Mouse (Mus musculus) layer of hippocampus, adult 2 months (tissue): ENCODE measurements at regions not wholly inside any gene's neighbourhood (a gene's known extent, or its start where the extent isn't known, plus 50 kb on each side); places are given as distances from the start of the nearest gene placed in this dataset.
A peak's percentile ranks its signal among the peaks of the same experiment; 100 is the strongest.

ENCODE experiments used
- DNase-seq, 2 experiments: peaks; one replicate each; pipeline ENCODE4 v3.0.0; 2022; ENCODE audit warnings: low spot score in 2 of 2
- H3K27ac ChIP-seq: fragments of 200-600 bp; 2 replicates; pipeline ENCODE4 v1.8.1; 2022
- H3K4me3 ChIP-seq: fragments of 200-600 bp; 2 replicates; pipeline ENCODE4 v1.8.1; 2022; ENCODE audit warnings: mild to moderate bottlenecking
- CTCF ChIP-seq: fragments of 200-600 bp; conservative IDR thresholded peaks from 2 replicates; pipeline ENCODE4 v1.8.1; 2022; ENCODE audit warnings: antibody characterized with exemption, mild to moderate bottlenecking, moderate library complexity

DNA sequence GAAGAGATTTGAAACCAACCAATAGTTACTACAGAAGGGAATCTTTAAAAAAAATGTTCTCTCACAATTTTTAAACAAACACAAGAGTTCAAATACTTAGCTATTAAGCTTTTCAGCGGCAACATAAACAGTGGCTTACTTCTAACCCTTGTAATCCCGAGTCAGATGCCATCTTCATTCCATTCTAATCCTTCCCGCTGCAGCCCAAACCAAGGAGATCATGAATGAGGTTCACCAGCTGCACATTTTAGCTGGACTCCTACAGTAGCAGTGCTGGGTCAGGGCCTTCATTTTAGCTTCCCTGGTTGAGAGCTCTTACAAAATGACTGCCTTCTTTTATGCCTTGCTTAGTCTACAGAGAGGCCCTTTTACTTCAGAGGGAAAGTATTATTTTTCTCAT, 650.0 kb upstream of the Nr3c2 start:
- DNase-seq: no peak
- no peak overlapping the region for H3K27ac ChIP-seq
- H3K4me3 ChIP-seq: no peak overlapping the region
- TF ChIP-seq CTCF: no peak

DNA sequence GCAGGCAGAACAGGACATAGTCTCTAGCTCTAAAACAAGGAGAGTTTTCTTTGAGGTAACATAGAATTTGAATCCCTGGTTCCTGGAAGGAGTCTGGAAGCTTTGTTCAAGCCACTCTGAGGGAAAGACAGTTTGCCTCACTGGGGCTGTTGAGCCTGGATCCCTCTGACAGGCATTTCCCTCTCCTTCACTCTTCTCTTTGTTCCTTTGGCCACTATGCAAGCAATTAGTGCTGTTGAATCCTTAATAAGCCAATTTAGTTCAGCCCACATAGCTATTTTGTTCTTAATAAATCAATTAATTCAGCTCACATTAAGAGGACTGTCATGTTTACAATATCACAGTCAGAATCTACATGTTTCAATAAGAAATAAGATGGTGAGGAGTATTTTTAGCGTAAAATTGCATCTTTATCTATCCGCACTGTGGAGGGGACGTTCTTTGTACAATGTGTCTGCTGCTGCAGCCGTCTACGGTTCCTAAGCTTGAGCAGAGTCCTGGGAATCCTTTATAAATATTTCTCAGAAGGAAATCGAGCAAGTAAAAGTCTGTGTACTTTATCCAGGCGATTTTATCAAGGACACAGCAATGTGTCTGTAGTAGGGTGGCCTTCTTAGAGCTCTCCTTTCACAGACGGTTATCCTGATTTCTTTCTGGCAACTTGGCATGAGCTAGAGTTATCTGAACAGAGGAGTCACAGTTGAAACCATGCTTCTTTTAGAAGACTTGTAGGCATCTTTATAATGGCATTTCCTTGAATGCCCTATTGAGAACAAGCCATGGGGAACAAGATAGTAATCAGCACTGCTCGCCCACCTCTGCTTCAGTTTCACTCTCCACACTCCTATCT, 646.9 kb upstream of the Nr3c2 start:
- Histone ChIP-seq H3K27ac (no peak overlapping the region), H3K4me3 (no peak overlapping the region)
- no peak for TF ChIP-seq CTCF
- DNase-seq: peak in 1 of 2 experiments; percentile 2
